Mouse (Mus musculus) left cerebral cortex, adult 2 months (tissue): ENCODE results near the gene Pou5f1. TPM values are rescaled to one million over a fixed set of nuclear protein-coding genes. Genes with fewer than 3 reads are reported as not detected.
A peak's percentile ranks its signal among the peaks of the same experiment; 100 is the strongest.

Source experiments
- DNase-seq, 2 experiments: peaks; one replicate each; pipeline ENCODE4 v3.0.0; 2021 to 2022; ENCODE audit warnings: low spot score in 2 of 2, mixed read lengths in 1 of 2; ENCODE audit errors: extremely low spot score in 1 of 2
- H3K27ac ChIP-seq: fragments of 200-600 bp; 2 replicates; pipeline ENCODE4 v1.8.1; 2022
- H3K4me3 ChIP-seq: fragments of 200-600 bp; 2 replicates; pipeline ENCODE4 v1.8.1; 2022
- CTCF ChIP-seq: fragments of 200-600 bp; IDR thresholded peaks from 2 replicates; pipeline ENCODE4 v1.8.1; 2022; ENCODE audit warnings: antibody characterized with exemption, mild to moderate bottlenecking, moderate library complexity
- intact Hi-C: fragments of 180-260 bp; cut with DNase I; formaldehyde crosslinking; loops from one replicate; pipeline ENCODE4 v1.15.1; 2025
- total RNA-seq, 2 experiments: library from RNA; stranded (reverse); gene quantifications; 2 replicates each; pipeline ENCODE4 v1.2.3; 2021

Gene Pou5f1
- total RNA-seq, 2 experiments from 2014 or later: 0.25 TPM; not detected in 1

DNA sequence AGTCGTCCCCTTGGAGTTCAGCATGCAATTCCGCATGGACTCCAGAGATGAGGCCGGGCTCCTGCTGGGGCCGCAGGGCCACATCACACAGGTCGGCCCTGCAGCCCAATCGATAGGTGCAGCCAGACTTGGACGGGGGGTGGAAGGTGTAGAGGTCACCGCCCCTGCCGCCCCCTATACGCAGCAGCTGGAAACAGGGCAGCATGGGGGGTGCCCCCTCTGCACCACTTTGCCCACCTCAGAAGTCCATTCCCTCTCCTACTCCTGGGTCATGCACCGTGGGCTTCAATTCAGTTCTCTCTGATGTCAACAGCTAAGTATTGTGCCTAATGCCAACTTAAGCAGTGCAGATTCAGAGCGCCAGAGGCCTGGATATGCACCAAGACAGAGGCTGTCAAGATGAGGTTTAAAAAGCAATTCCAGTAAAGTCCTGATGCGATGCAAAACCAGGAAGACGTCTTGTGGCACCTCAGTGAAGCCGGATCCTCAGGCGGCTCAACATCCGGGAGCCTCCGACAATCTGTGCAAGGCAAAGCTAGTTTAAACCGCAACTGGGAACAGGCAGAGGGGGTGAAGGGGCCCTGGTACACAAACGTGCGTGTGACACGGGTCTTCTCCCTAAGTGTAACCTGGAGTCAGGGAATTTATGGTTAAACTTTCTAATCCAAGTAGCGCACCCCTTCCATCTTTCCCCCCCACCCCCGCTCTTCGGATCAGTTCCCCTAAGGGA, 10.3 kb downstream of the Pou5f1 start:
- Histone ChIP-seq H3K27ac (no peak overlapping the region), H3K4me3 (peak overlapping the region; percentile 64)
- no peak for TF ChIP-seq CTCF
- intact Hi-C loops: loop anchor here (2.0 kb wide), 1 partner anchor 19 kb away; no protein-coding TSS in a partner anchor
- DNase-seq: no peak

DNA sequence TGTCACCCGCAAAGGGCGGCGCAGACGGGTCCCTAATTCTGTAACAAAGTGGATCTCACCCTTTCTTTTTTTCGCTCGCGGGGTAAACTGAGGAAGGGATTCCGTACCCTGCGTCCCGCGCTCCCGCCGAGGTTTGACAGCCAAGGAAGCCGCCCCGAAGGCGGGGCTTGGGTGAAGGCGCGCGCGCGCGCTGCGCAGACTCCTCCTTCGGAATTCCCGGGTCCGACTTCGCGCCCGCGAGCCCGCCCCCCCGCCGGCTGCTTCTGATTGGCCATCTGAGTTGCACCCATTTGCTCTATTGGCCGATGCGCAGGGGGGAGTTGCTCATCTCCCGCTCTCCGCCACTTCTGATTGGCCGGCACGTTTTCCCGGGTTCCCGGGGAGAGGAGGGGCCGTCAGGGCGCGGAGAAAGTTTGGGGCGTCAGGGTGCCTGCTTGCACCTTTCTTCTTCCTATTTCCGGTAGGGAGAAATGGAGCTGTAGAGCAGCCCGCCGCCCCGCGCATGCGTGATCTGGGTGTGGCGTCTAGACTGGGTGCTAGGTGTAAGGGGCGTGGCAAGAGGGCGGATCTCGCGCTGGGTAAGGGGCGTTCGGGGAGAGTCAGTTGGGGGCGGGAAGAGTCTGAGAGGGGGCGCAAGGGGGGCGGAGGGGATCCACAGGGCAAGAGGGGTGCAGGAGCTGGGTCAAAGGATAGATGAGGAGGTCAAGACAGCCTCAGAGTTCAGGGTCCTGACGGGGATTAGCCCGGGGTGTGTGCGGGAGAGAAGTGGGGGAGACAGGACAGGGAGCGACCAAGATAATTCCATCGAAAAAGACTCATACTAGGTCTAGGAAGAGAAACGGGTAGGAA, 11.1 kb downstream of the Pou5f1 start, which contains the start of the genes Tcf19 and Cchcr1:
Gene Tcf19, minus strand, starts transcription at position 173 of the 849 bp plus-strand sequence.
Gene Cchcr1, plus strand, starts transcription at position 449 of the 849 bp plus-strand sequence.
- intact Hi-C loops: loop anchor here (2.0 kb wide), 1 partner anchor 18 kb away; no protein-coding TSS in a partner anchor
- peak; percentile 96 for DNase-seq
- Histone ChIP-seq H3K4me3 (peak within 1 kb of the TSS; percentile 64), H3K27ac (no peak within 1 kb of the TSS)
- TF ChIP-seq CTCF: no peak; the same call in 1 of the 2 replicates

DNA sequence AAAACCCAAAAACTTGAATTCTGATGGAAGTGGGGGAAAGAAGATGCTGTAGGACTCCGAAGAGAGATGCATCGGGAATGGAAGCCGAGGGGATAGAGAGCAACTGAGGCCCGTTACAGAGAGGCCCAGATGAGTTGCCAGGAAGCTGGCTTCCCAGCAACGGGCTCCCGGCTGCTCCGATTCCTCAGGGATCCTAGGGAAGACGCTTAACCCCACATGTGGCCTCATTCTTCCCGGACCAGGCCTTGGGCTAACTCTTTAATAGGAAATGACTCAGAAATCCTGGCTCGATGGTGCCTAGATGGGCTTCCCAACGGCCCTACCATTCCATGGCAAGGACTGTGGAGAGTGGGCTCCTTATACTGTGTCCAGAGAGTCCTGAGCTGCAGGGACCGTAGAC, 11.7 kb downstream of the Pou5f1 start:
- intact Hi-C loops: loop anchor here (2.0 kb wide), 1 partner anchor 17 kb away; no protein-coding TSS in a partner anchor
- DNase-seq: no peak
- no peak for TF ChIP-seq CTCF
- Histone ChIP-seq H3K4me3 (peak overlapping the region; percentile 64), H3K27ac (no peak overlapping the region)

DNA sequence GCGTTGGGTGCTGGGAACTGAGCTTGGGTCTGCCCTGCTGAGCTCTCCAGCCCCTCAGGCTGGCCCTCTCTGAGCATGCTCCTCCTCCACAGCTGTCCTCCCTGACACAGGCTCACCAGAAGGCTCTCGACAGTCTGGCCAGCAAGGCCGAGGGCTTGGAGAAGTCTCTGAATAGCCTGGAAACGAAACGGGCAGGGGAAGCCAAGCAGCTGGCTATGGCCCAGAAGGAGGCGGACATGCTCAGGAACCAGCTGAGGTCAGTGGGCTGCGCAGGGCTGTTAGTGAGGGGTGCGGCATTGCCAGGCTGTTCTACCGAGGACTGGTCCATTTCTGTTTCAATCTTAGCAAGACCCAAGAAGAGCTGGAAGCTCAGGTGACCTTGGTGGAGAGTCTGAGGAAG, 18.5 kb downstream of the Pou5f1 start:
- H3K27ac ChIP-seq: no peak overlapping the region
- no peak for DNase-seq
- TF ChIP-seq CTCF: no peak
- no peak overlapping the region for H3K4me3 ChIP-seq
- intact Hi-C loops: no loop called here

DNA sequence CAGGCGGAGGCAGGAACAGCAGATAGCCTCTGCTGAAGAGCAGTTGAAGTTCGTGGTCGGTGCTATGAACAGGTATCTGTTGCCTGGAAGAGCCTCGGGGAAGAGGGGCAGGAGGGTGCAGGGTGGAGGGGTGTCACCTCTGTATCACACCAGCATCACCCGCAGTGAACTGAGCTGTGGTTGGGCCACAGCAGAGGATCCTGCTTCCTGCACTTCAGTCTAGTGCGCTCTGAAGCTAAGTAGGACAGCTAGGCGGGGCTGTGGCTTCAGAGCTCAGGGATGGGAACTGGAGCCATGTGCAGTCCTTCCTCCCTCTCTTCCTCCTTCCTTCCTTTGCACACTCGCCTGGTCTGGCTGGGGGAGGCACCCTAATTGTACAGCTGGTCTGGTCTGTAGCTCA, 20.8 kb downstream of the Pou5f1 start:
- TF ChIP-seq CTCF: no peak
- H3K27ac ChIP-seq: no peak overlapping the region
- DNase-seq: no peak
- no peak overlapping the region for H3K4me3 ChIP-seq
- intact Hi-C loops: no loop called here

DNA sequence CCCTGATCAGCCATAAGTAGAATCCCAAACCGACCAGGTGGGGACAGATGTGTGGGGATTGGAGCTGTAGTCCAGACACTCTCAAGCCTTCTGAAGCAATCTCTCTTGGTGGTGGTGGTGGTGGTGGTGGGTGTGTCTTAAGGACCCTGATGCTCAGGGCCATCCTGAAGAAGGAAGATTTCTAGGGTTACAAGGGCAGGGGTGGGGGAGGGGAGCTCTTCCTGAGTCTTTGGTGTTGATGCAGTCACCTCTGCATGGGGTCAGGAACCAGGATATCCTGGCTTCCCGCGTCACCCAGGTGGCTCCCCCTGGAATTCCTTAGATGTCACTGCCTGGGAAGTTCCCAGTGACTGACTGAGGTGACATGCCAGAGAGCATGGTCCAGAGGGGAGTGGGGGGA, 26.5 kb downstream of the Pou5f1 start:
- DNase-seq: no peak
- no peak for TF ChIP-seq CTCF

DNA sequence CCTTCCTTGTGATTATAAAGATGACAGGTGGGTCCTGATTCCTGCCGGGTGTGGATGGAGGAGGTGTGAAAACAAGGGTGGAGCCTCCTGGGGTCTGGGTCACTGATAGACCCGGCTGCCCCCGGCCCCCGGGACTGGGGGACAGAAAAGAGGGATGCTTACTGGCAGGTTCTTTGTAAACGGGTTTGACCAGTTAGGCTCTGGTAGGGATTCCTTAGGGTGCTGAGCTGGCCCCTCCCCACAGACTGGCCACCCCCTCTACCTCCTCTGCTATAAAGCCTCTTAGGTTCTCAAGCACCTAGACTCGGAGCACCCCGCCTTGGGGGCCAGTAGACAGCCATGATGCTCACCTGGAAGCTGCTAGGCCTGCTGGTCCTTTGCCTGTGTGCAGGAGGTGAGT, 27.1 kb downstream of the Pou5f1 start, which contains the start of gene Psors1c2:
Gene Psors1c2, plus strand, starts transcription at position 301 of the 400 bp plus-strand sequence.
- Histone ChIP-seq H3K4me3 (no peak within 1 kb of the TSS), H3K27ac (no peak within 1 kb of the TSS; the same call in 1 of the 2 replicates)
- DNase-seq: no peak
- intact Hi-C loops: loop anchor here (1.0 kb wide), 1 partner anchor 49 kb away; no protein-coding TSS in a partner anchor
- TF ChIP-seq CTCF: no peak

More for the DNA sequence above, 26.5 kb downstream of the Pou5f1 start:
- Histone ChIP-seq H3K4me3 (no peak overlapping the region), H3K27ac (no peak overlapping the region)
- intact Hi-C loops: loop anchor here (1.0 kb wide), 1 partner anchor 48 kb away; no protein-coding TSS in a partner anchor

DNA sequence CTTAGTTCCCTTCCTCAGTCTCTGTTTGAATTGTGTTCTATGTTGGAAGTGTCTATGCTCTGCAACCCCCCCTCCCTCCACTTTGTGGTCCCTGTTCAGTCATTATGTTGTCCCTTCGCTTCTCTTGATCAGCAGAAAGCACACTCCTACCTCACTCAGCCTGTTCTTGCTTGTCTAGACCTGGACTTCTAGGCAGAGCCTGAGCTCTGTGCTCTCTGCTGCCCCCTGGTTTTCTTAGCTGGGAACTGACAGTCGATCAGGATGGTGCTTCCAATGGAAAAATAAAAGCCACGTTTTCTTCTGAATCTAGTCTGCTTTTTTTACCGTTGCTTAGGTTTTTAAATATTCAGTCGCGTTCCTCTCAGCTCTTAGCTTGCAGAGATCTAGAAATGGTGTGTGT, 28.5 kb downstream of the Pou5f1 start:
- peak; percentile 95 for TF ChIP-seq CTCF
- Histone ChIP-seq H3K27ac (peak overlapping the region; percentile 87), H3K4me3 (peak overlapping the region; percentile 1; the same call in 1 of the 2 replicates)
- intact Hi-C loops: loop anchor here (2.0 kb wide), 1 partner anchor 18 kb away; the partner anchor contains the start of genes Cchcr1 and Tcf19
- DNase-seq: peak; percentile 79 to 80

DNA sequence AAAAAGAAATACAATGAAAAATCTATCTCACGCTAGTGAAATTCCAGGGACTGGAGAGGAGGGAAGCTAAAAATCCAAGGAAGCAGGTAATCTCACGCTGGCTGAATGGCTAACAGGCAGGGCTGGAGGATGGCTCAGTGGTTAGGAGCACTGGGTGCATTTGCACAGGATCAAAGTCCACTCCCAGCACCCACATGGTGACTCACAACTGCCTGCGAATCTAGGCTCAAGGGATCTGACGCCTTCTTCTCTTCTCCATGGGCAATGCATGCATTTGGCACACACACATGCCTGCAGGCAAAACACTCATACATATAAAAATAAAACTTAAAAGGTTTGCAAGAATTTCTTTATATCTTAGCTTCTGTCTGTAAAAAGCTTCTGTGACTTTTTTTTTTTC, 31.6 kb downstream of the Pou5f1 start:
- no peak for DNase-seq
- Histone ChIP-seq H3K4me3 (no peak overlapping the region), H3K27ac (no peak overlapping the region)
- no peak for TF ChIP-seq CTCF
- intact Hi-C loops: no loop called here

DNA sequence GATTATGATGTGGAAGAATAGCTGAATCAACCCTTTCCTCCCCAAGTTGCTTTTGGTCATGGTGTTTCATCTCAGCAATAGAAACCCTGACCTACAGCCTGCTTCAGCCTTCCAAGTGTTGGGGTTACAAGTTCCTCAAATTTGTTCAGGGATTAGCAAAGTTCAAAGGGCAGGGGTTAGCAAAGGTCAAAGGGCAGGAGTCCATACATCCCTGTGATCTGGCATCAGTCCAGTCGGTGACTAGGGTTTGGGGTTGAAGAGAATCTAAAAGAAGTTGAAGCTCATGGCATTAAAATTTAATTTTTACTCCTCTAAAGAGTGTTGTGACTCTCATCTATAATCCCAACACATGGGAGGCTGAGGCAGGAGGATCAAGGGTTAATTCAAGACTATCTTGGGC, 32.7 kb downstream of the Pou5f1 start:
- intact Hi-C loops: no loop called here

DNA sequence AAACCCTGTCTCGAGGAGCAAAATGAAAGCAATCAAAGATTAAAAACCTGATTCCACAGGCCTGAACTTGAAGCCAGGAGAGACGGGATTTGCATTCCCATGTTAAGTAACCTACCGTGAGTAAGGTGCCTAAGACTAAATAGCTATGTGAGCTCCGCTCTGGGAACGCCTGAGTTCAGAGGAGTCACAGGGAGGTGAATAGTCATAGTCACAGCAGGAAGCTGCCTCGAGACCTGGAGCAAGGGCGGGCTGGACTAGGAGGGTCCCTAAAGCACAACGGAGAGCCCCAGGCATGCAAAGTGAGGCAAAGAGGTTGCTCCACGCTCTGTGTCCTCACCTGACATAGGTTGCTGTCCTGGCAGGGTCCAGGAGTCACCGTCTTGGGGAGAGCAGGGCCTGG, 33.7 kb downstream of the Pou5f1 start:
- no peak overlapping the region for H3K27ac ChIP-seq
- no peak for TF ChIP-seq CTCF
- no peak for DNase-seq
- no peak overlapping the region for H3K4me3 ChIP-seq
- intact Hi-C loops: no loop called here

More for the DNA sequence above, 32.7 kb downstream of the Pou5f1 start:
- Histone ChIP-seq H3K27ac (no peak overlapping the region), H3K4me3 (no peak overlapping the region)
- no peak for TF ChIP-seq CTCF
- no peak for DNase-seq
